Mouse (Mus musculus) natural killer cell, adult 2 months (primary cell): ENCODE data around the gene Kat7.
A peak's percentile ranks its signal among the peaks of the same experiment; 100 is the strongest.

Experiments used
- DNase-seq, 2 experiments: peaks; one replicate each; pipeline ENCODE4 v3.0.0; 2022; ENCODE audit warnings: low spot score in 2 of 2

Gene Kat7

GRCm38 (mm10) chr11:95279061-95279659 lies 30.9 kb downstream of the Kat7 start:
- no peak for DNase-seq

DNA sequence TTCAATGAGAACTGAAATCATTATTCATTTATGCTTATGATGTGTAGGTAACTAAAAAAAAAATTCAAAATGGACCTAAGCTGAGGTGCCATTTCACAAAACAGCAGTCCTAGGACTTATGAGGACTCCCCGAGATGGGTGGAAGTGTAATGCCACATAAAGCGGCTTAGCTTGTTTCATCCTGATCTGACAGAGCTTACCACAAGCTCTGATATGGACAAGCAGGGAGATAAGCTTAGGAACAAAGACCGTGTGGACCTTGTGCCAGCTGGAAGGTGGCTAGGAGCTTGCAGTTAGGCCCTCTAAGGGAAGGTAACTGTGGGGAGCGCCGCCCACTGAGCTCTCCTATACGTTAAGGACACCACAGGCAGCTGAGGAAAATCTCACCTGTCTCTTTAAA lies 34.0 kb downstream of the Kat7 start:
- no peak for DNase-seq

GRCm38 (mm10) chr11:95274613-95275012 lies 35.4 kb downstream of the Kat7 start:
- DNase-seq = no peak

- DNase-seq = no peak
These were observed 36.4 kb downstream of the Kat7 start for GRCm38 (mm10) chr11:95273661-95274060.

GRCm38 (mm10) chr11:95266540-95267245 lies 43.4 kb downstream of the Kat7 start:
- DNase-seq = no peak

DNA sequence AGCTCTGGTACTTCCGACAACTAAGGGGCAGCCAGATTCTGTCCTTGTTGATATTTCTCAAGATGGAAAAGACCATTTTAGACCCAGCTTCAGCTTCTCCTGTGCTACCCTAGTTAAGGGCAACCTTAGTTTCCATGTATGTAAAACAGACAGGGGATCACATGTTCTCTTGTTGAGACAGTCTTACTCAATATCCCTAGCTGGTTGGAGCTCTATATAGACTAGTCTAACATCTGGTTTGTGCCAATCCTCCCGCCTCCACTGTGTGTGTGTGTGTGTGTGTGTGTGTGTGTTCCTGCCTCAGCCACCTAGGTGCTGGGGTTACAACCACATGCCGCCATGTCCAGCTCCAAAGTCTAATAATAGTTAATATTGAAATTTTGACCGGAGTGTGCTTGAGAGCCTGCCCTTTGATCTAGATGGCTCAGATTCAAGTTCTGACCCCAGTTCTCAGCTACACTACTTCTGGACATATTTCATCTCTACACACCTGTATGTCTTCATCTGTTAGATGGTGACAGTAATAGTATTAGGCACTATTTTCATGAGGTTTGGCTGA lies 45.5 kb downstream of the Kat7 start:
- no peak for DNase-seq

DNA sequence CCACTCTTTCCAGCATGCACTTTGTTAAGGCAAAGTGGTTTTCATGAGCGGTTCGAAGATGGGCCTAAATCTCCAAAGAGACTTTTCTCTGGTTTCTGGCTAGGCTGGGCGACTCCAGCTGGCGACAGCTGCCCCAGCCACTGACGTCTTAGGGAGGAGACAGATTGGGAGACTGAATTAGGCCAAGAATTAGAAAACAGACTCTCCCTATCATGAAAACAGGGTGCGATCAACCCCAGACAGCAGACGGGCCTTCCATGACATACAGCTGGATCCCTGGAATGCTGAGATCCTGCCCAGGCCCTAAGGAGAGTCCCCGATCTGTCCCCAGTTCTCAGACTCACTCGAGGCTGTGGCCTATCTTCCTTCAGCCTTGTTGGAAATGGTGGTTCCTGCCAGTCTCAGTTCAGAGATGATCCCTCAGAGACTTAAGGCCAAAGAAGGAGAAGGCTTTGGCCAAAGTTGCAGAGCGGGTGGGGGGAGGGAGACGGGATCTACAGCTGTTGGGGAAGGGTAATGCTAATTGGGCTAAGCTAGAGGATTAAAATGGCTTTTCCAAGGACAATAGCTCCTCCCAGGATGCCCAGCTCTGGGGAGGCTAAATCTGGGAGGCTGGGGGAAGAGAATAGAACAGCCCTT lies 46.1 kb downstream of the Kat7 start:
- DNase-seq = no peak

GRCm38 (mm10) chr11:95261178-95261751 lies 48.8 kb downstream of the Kat7 start, which contains the start of gene Tac4:
Gene Tac4 (plus strand): TSS chr11:95261529.
- peak in 1 of 2 experiments; percentile 31 for DNase-seq

DNA sequence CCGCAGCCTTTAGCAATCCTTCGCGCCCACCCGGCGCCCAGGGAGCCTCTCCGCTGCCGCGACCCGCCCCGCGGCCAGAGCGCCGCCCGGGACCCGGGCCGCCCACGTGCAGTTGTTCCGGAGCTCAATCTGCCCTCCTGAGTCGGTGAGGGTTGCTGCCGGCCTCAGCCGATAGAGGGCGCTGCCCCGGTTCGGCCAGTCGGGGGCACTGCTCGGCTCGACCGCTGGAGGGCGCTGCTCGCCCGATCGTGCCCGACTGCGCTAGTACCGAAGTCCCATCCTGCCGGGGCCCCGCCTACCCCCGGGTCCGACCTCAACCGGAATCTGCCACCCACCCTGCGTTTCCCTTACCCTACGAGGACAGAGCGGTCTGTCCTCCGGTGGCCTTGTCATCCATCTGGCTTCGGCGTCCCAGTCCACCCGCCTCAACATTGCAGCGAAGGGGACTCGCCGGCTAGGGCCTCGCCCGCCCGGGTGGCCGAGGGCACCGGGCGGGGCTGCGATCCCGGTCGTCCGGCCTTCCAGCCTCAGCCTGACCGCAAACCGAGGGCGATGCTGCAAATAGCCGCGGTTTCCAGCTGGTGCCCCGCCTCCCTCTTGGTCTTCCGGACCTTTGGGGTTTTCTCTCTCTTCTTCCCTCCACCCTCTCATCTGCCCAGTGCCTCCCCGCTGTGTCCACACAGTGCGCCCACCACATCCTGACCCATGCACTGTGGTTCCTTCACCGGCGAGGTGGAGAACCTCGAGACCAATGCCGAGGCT lies 50.8 kb downstream of the Kat7 start:
- peak; percentile 90 to 94 for DNase-seq

DNA sequence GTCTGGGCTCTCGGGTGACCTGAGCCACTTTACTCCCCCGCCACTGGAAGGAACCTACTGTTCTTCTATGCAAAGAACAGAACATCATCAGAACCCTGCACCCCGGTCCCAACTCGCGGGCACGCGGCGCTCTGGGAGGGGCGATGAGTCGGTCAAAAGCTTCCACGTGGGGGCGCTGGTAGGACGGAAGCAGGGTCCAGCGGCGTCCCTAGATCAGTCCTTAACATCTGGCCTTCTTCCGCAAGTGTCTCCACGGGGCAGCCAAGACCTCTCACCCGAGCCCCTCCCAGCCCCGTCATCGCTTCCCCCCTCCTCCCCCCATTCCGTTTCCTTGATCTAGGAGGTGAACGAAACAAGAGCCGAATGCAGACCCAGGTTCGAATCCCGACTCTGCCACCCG lies 51.6 kb downstream of the Kat7 start:
- peak; percentile 79 to 85 for DNase-seq

- DNase-seq = no peak
These were observed 52.1 kb downstream of the Kat7 start for GRCm38 (mm10) chr11:95257930-95258329.

- DNase-seq = no peak
These were observed 54.3 kb downstream of the Kat7 start for GRCm38 (mm10) chr11:95255747-95256146.

- no peak for DNase-seq
These were observed 55.9 kb downstream of the Kat7 start for GRCm38 (mm10) chr11:95254165-95254564.

- no peak for DNase-seq
These were observed 57.9 kb downstream of the Kat7 start for GRCm38 (mm10) chr11:95252104-95252503.

DNA sequence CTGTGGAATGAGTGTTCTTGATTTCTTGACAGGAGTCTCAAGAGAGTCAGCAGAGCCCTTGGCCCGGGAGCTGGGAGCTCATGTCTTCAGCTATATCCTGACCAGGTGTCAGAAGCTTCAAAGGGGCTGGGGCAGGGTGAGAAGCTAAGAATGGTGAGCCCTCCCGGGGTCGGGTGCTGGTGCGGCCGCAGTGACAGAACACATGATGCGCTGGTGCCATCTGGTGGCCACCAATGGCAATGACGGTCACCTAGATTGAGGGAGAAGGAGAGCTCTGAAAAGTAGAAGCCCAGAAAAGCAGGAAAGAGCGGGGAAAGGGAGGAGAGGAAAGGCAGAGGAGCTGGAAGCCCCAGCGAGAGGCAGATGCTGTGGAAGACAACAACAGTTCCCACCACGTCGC lies 58.8 kb downstream of the Kat7 start:
- peak; percentile 54 to 65 for DNase-seq

DNA sequence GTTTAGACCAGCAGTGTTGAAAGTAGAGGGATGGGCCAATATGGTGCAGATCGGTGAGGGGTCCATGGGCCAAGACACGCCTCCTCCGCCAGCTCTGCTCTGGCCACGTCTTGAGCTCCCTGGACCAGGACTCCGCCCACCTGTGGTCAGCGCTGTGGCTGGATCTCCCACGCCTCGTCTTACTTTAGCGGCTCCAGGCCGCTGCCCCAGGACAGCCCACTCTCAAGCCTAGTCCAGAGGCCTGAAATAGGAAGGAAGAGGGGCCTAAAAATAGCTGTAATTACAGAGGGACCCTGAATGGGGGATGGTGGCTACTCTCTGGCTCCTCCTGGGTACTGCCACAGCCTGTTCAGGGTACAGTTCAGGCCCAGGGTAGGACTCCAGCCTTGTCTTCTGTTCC lies 59.9 kb downstream of the Kat7 start:
- DNase-seq = no peak

DNA sequence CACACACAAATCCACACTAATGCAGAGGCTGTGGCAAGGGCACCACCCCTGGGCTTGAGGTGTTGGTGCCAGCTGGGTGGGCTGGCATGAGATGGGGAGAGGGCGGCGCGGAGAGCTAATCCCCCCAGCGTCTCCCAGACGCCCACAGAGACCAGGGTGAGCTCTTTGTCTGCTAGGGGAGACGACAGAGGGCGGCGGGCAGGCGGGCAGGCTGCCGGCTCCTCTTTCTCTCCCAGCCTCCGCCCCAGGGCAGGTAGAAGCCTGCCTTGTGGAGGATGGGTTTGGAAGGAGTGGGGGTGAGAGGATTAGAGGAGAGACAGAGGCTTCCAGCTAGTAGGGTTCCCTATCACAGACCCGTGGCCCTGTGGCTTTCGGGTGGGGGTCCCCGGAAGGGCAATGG lies 63.0 kb downstream of the Kat7 start:
- no peak for DNase-seq

DNA sequence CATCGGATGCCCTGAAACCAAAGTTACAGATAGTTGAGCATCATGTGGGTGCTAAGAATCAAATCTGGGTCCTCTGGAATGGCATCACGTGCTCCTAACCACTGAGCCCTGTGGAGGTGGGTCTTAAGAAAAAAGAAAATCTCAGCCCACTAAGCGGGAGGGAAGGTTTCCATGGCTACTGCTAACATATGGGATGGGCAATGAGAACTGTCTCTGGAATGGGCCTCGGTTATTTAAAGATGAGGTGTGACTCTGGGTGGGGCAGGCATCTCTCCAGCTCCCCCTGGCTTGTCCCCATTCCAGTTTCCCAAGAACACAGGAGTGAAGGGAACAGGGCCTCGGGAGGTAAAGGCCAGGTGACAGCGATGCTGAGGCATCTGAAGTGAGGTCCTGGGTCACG lies 64.6 kb downstream of the Kat7 start:
- no peak for DNase-seq

- DNase-seq = no peak
These were observed 67.4 kb downstream of the Kat7 start for GRCm38 (mm10) chr11:95242653-95243052.

DNA sequence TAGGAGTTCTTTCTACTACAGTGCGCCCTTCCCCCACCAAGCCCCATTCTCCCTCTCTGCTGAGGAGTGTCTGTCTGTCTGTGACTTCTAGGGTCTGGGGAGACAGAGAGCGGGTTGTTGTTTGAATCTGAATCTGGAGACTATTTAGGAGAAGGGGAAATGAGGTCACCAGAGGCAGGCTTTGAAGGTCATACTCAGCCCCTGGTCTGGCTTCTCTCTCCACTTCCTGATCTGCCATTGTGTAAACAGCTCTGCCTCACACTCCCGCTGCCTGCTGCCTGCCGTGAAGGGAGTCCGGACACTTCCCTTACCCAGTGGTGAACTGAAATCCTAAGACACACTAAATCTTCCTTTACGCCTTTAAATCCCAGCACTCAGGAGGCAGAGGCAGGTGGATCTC lies 71.6 kb downstream of the Kat7 start:
- DNase-seq = no peak

- no peak for DNase-seq
These were observed 77.7 kb downstream of the Kat7 start for GRCm38 (mm10) chr11:95232329-95232696.
